Mouse (Mus musculus) hindbrain, embryonic 15.5 days (tissue): ENCODE measurements around the gene Extl1. TPM values are rescaled to one million over a fixed set of nuclear protein-coding genes. Genes with fewer than 3 reads are reported as not detected.

Source experiments
- polyA plus RNA-seq: library from polyadenylated mRNA; unstranded; fragments of >200 nt; fragmentation: Nextera tagmentation; extraction: Ambion mirVana; gene quantifications from 2 replicates; pipeline ENCODE4 v1.2.1, GENCODE M21; 2015

The Extl1 gene
- polyA plus RNA-seq, 1 experiment from 2014 or later = 0.45 TPM

Other genes with a start within 250 kb of the Extl1 start
- 18.8 and 22.1 TPM in 2 replicates for gene Cep85, start 196.7 kb downstream of the Extl1 start, polyA plus RNA-seq
- not detected in 2 replicates for gene Gm7534, start 180.8 kb downstream of the Extl1 start, polyA plus RNA-seq
- gene Catsper4, start 156.5 kb downstream of the Extl1 start, polyA plus RNA-seq = 0.13 and 0.34 TPM in 2 replicates
- gene Cnksr1, start 145.5 kb downstream of the Extl1 start, polyA plus RNA-seq = 0.10 and 0.30 TPM in 2 replicates
- gene E130218I03Rik, start 140.2 kb downstream of the Extl1 start, polyA plus RNA-seq = 0.48 and 0.64 TPM in 2 replicates
- 13.3 and 13.8 TPM in 2 replicates for gene Zfp593, start 138.3 kb downstream of the Extl1 start, polyA plus RNA-seq
- gene Gm30191, start 136.9 kb downstream of the Extl1 start, polyA plus RNA-seq = 0.52 and 0.83 TPM in 2 replicates
- gene Grrp1, start 129.7 kb downstream of the Extl1 start, polyA plus RNA-seq = 16.8 and 18.9 TPM in 2 replicates
- 35.7 and 36.6 TPM in 2 replicates for gene Pdik1l, start 96.0 kb downstream of the Extl1 start, polyA plus RNA-seq
- gene Trim63, start 68.7 kb downstream of the Extl1 start, polyA plus RNA-seq = 0.41 and 0.56 TPM in 2 replicates
- gene Slc30a2, start 40.7 kb downstream of the Extl1 start, polyA plus RNA-seq = 0.16 and 0.33 TPM in 2 replicates
- gene Pafah2, start 12.5 kb upstream of the Extl1 start, polyA plus RNA-seq = 7.6 and 8.1 TPM in 2 replicates
- 5,846 and 6,036 TPM in 2 replicates for gene Stmn1, start 84.5 kb upstream of the Extl1 start, polyA plus RNA-seq
- 30.4 and 35.2 TPM in 2 replicates for gene Paqr7, start 112.8 kb upstream of the Extl1 start, polyA plus RNA-seq
- 2.0 and 2.9 TPM in 2 replicates for gene Aunip, start 127.1 kb upstream of the Extl1 start, polyA plus RNA-seq
- 168 and 179 TPM in 2 replicates for gene Mtfr1l, start 151.5 kb upstream of the Extl1 start, polyA plus RNA-seq
- 31.2 and 32.0 TPM in 2 replicates for gene Selenon, start 168.3 kb upstream of the Extl1 start, polyA plus RNA-seq